Mouse (Mus musculus): ENCODE results near the gene Mtif3.

- TF ChIP-seq CTCF (IDR thresholded peaks at IDR 0.05; ENCODE audit: extremely low read depth, insufficient read depth, low read length) (no peak), POLR2A (IDR thresholded peaks at IDR 0.05; ENCODE audit: extremely low read depth, insufficient read depth, low read length) (no peak)
These were observed 51.4 kb downstream of the Mtif3 start for GRCm38 (mm10) chr5:146912206-146912605.
